Mouse (Mus musculus) liver, postnatal 0 days (tissue): Measurements from ENCODE around the gene Dock9.

ENCODE experiments used
- CTCF ChIP-seq: sonication (generic); IDR thresholded peaks from 2 replicates; pipeline ENCODE4 v1.5.1; 2016; ENCODE audit warnings: antibody characterized with exemption, low read depth
- EP300 ChIP-seq: IDR thresholded peaks from 2 replicates; pipeline ENCODE4 v1.6.1; 2016; ENCODE audit warnings: antibody characterized with exemption, low read depth, mild to moderate bottlenecking

GRCm38 (mm10) chr14:121565930-121566329 is 231.7 kb downstream of the Dock9 start:
- no peak for TF ChIP-seq CTCF
- TF ChIP-seq EP300, result no peak
